ENCODE assay signal across 16 mouse cellular contexts in genomic region chr11:17236449-17237037, GRCm38 (mm10). TPM values are rescaled to one million over a fixed set of nuclear protein-coding genes. Genes with fewer than 3 reads are reported as not detected.
A peak's percentile ranks its signal among the peaks of the same experiment; 100 is the strongest.
DNase-seq lines count a peak whose midpoint lies in the region; ATAC-seq and TF ChIP-seq lines count a peak whose summit lies in the region.
"Had no signal": no experiment of that assay in that cellular context is flagged by ENCODE, and none has a peak within 500 bp of the region (broad histone marks: within the 10 kb centered on the region; RNA-seq: fewer than 3 reads in every experiment).

No protein-coding gene starts in this region.

- H3K9ac ChIP-seq in lung, postnatal 0 days (replicated peaks; ENCODE audit: low read depth) = no peak overlapping the region
- H3K9ac ChIP-seq: heart, embryonic 13.5 days; hindbrain, embryonic 14.5 days; lung, embryonic 15.5 days; neural tube, embryonic 15.5 days had no signal

- no peak for TF ChIP-seq CTCF in lung, postnatal 0 days (IDR thresholded peaks at IDR 0.05)

- H3K9me3 ChIP-seq in megakaryocyte, embryonic 14.5 days = no peaks in the 10 kb centered on the region
- no peaks in the 10 kb centered on the region for H3K9me3 ChIP-seq in lung, postnatal 0 days (ENCODE audit: low read length)
- H3K9me3 ChIP-seq: heart, embryonic 13.5 days; lung, embryonic 15.5 days; neural tube, embryonic 15.5 days had no signal

- no peaks in the 10 kb centered on the region for H3K27me3 ChIP-seq in megakaryocyte, embryonic 14.5 days (replicated peaks)
- H3K27me3 ChIP-seq in lung, postnatal 0 days (replicated peaks; ENCODE audit: insufficient read depth, low read length) = no peaks in the 10 kb centered on the region
- H3K27me3 ChIP-seq: heart, embryonic 13.5 days; lung, embryonic 15.5 days; neural tube, embryonic 15.5 days had no signal

- no peak overlapping the region for H3K4me2 ChIP-seq in lung, postnatal 0 days (replicated peaks; ENCODE audit: low read depth, low read length)
- H3K4me2 ChIP-seq: heart, embryonic 13.5 days; hindbrain, embryonic 14.5 days; lung, embryonic 15.5 days; neural tube, embryonic 15.5 days had no signal

- WGBS in lung, postnatal 0 days = 67% methylated on average over 5 of the region's 5 CpGs

- no peak for TF ChIP-seq EP300 in lung, postnatal 0 days (IDR thresholded peaks at IDR 0.05)

- peaks cover 51% of the 10 kb centered on the region for H3K4me1 ChIP-seq in megakaryocyte, embryonic 14.5 days
- H3K4me1 ChIP-seq in lung, postnatal 0 days (ENCODE audit: insufficient read depth, low read depth, low read length) = no peaks in the 10 kb centered on the region
- H3K4me1 ChIP-seq: lung, embryonic 15.5 days; neural tube, embryonic 15.5 days had no signal

- ATAC-seq in megakaryocyte, adult 5-6 weeks (ENCODE audit: poor library complexity, severe bottlenecking) = no peak
- peak; percentile 22 to 64; a peak in 2 of 4 replicates for ATAC-seq in hematopoietic stem cell, adult 5-6 weeks (replicated peaks in 1 of 2; ENCODE audit: insufficient read depth in 1 of 2, low FRiP score in 2 of 2, low TSS enrichment in 1 of 2, low read depth in 1 of 2, poor library complexity in 2 of 2, severe bottlenecking in 2 of 2)
- peak; percentile 95 for ATAC-seq in megakaryocyte-erythroid progenitor cell, adult 5-6 weeks (replicated peaks; ENCODE audit: low FRiP score, low TSS enrichment, poor library complexity, severe bottlenecking)
- ATAC-seq in lung, postnatal 0 days = no peak

- DNase-seq in thymus, postnatal 4 days = peak; percentile 51
- no peak for DNase-seq in lung, postnatal 0 days (ENCODE audit: low spot score)
- DNase-seq in cerebellum, adult 9-10 months = no peak
- no peak for DNase-seq in testis, postnatal 14 days (ENCODE audit: low spot score)
- DNase-seq: cerebellum, adult 11 months; kidney, adult 2 months; kidney, postnatal 25 days; retina, postnatal 1 day had no signal

- H3K27ac ChIP-seq in lung, postnatal 0 days (ENCODE audit: low read length) = no peak overlapping the region
- H3K27ac ChIP-seq: heart, embryonic 13.5 days; hindbrain, embryonic 14.5 days; lung, embryonic 15.5 days; neural tube, embryonic 15.5 days had no signal

- peaks cover 39% of the 10 kb centered on the region for H3K36me3 ChIP-seq in megakaryocyte, embryonic 14.5 days (replicated peaks; ENCODE audit: low read length)
- H3K36me3 ChIP-seq in lung, postnatal 0 days (ENCODE audit: insufficient read depth, low read length) = peaks cover 12% of the 10 kb centered on the region; the same call in 1 of the 2 replicates

- H3K4me3 ChIP-seq in megakaryocyte, embryonic 14.5 days (replicated peaks) = peak overlapping the region; percentile 71
- H3K4me3 ChIP-seq in lung, postnatal 0 days (ENCODE audit: low read depth, low read length) = no peak overlapping the region
- H3K4me3 ChIP-seq: heart, embryonic 13.5 days; lung, embryonic 15.5 days; neural tube, embryonic 15.5 days had no signal

RNA-seq across cellular contexts. Expression of gene C1d, which starts 20.8 kb away (rescaled TPM):
- polyA plus RNA-seq in megakaryocyte, embryonic 14.5 days (2012; ENCODE audit: insufficient read depth, low replicate concordance) = 2.2 TPM in 1 of 2 replicates, not detected in the other
- total RNA-seq in megakaryocyte, adult 5-6 weeks (2015) = 56.0 and 56.7 TPM in 2 replicates
- total RNA-seq in megakaryocyte, adult 5-6 weeks (2017) = 44.9 and 52.2 TPM in 2 replicates
- total RNA-seq in hematopoietic stem cell, adult 5-6 weeks (2017) = 88.7 and 92.7 TPM in 2 replicates
- total RNA-seq in megakaryocyte-erythroid progenitor cell, adult 5-6 weeks (2014; fragmentation: Nextera tagmentation) = 47.5 and 56.5 TPM in 2 replicates
- 55.2 and 67.6 TPM in 2 replicates for total RNA-seq in megakaryocyte-erythroid progenitor cell, adult 5-6 weeks (2017)
- polyA plus RNA-seq in lung, postnatal 0 days (2015; fragmentation: Nextera tagmentation; extraction: Ambion mirVana) = 65.8 and 66.5 TPM in 2 replicates

RNA-seq across cellular contexts. Expression of gene Pno1, which starts 25.2 kb away (rescaled TPM):
- polyA plus RNA-seq in megakaryocyte, embryonic 14.5 days (2012; ENCODE audit: insufficient read depth, low replicate concordance) = 1.1 and 21.3 TPM in 2 replicates
- total RNA-seq in megakaryocyte, adult 5-6 weeks (2015) = 27.7 and 32.5 TPM in 2 replicates
- total RNA-seq in megakaryocyte, adult 5-6 weeks (2017) = 40.7 and 49.6 TPM in 2 replicates
- 58.8 and 101 TPM in 2 replicates for total RNA-seq in hematopoietic stem cell, adult 5-6 weeks (2017)
- total RNA-seq in megakaryocyte-erythroid progenitor cell, adult 5-6 weeks (2014; fragmentation: Nextera tagmentation) = 74.1 and 104 TPM in 2 replicates
- total RNA-seq in megakaryocyte-erythroid progenitor cell, adult 5-6 weeks (2017) = 176 and 177 TPM in 2 replicates
- 38.1 and 38.9 TPM in 2 replicates for polyA plus RNA-seq in lung, postnatal 0 days (2015; fragmentation: Nextera tagmentation; extraction: Ambion mirVana)

RNA-seq across cellular contexts. Expression of gene Wdr92, which starts 54.6 kb away (rescaled TPM):
- polyA plus RNA-seq in megakaryocyte, embryonic 14.5 days (2012; ENCODE audit: insufficient read depth, low replicate concordance) = 2.0 TPM in 1 of 2 replicates, not detected in the other
- 9.2 and 13.9 TPM in 2 replicates for total RNA-seq in megakaryocyte, adult 5-6 weeks (2015)
- 13.6 and 16.4 TPM in 2 replicates for total RNA-seq in megakaryocyte, adult 5-6 weeks (2017)
- total RNA-seq in hematopoietic stem cell, adult 5-6 weeks (2017) = 25.8 and 28.3 TPM in 2 replicates
- 37.3 and 42.1 TPM in 2 replicates for total RNA-seq in megakaryocyte-erythroid progenitor cell, adult 5-6 weeks (2014; fragmentation: Nextera tagmentation)
- 62.6 and 67.4 TPM in 2 replicates for total RNA-seq in megakaryocyte-erythroid progenitor cell, adult 5-6 weeks (2017)
- 15.7 and 16.1 TPM in 2 replicates for polyA plus RNA-seq in lung, postnatal 0 days (2015; fragmentation: Nextera tagmentation; extraction: Ambion mirVana)

Comparison
In these comparisons a context has a peak if more than half of its experiments do, and no peak if none do; other contexts are left out.
1. ATAC-seq: peak in hematopoietic stem cell, adult 5-6 weeks (2 of 2) and megakaryocyte-erythroid progenitor cell, adult 5-6 weeks (single experiment); none in megakaryocyte, adult 5-6 weeks (single experiment) and lung, postnatal 0 days (single experiment).